Mouse (Mus musculus) hindbrain, embryonic 12.5 days (tissue): ENCODE data around the gene Fibp. TPM values are rescaled to one million over a fixed set of nuclear protein-coding genes. Genes with fewer than 3 reads are reported as not detected.

Source experiments
- ATAC-seq: fragments of 200-750 bp; cut with Nextera tagmentation; 2 replicates; pipeline ENCODE4 v1.8.0; 2017; ENCODE audit warnings: moderate TSS enrichment; ENCODE audit not compliant: low FRiP score
- H3K27ac ChIP-seq: fragments of 300-500 bp; sonication (generic); 2 replicates; pipeline ENCODE4 v1.5.1; 2016; ENCODE audit warnings: mild to moderate bottlenecking
- H3K27me3 ChIP-seq: fragments of 300-500 bp; sonication (generic); 2 replicates; pipeline ENCODE4 v1.6.1; 2016; ENCODE audit warnings: mild to moderate bottlenecking
- H3K36me3 ChIP-seq: fragments of 300-500 bp; sonication (generic); 2 replicates; pipeline ENCODE4 v1.6.1; 2016; ENCODE audit warnings: mild to moderate bottlenecking
- H3K4me1 ChIP-seq: fragments of 300-500 bp; sonication (generic); 2 replicates; pipeline ENCODE4 v1.6.1; 2016
- H3K4me2 ChIP-seq: fragments of 300-500 bp; sonication (generic); replicated peaks from 2 replicates; pipeline ENCODE4 v1.6.1; 2016; ENCODE audit warnings: mild to moderate bottlenecking
- H3K4me3 ChIP-seq: fragments of 300-500 bp; sonication (generic); 2 replicates; pipeline ENCODE4 v1.5.1; 2016; ENCODE audit warnings: mild to moderate bottlenecking
- H3K9ac ChIP-seq: fragments of 300-500 bp; sonication (generic); 2 replicates; pipeline ENCODE4 v1.6.1; 2016; ENCODE audit warnings: mild to moderate bottlenecking, moderate library complexity
- H3K9me3 ChIP-seq: fragments of 300-500 bp; sonication (generic); replicated peaks from 2 replicates; pipeline ENCODE4 v1.6.1; 2016; ENCODE audit warnings: mild to moderate bottlenecking
- WGBS: fragments of 180-500 bp; shearing (Covaris S2); methylation state at CpG from one replicate; pipeline ENCODE4 v1.1.7; 2016; 5-methylcytosine and 5-hydroxymethylcytosine counted together
- polyA plus RNA-seq: library from polyadenylated mRNA; unstranded; fragments of >200 nt; fragmentation: Nextera tagmentation; extraction: Ambion mirVana; gene quantifications from 2 replicates; pipeline ENCODE4 v1.2.1, GENCODE M21; 2016

The Fibp gene
- polyA plus RNA-seq, 1 experiment from 2014 or later, result 144 TPM

GRCm38 (mm10) chr19:5472857-5473256 is 12.4 kb downstream of the Fibp start:
- Histone ChIP-seq H3K4me3 (no peak overlapping the region), H3K36me3 (0 out of 2 replicates have a peak, but pooled peaks cover 2% of the 10 kb centered on the region), H3K4me2 (no peak overlapping the region), H3K4me1 (peaks cover 24% of the 10 kb centered on the region), H3K27me3 (no peaks in the 10 kb centered on the region), H3K27ac (no peak overlapping the region), H3K9me3 (no peaks in the 10 kb centered on the region), H3K9ac (no peak overlapping the region)
- 76% methylated on average over 3 of the region's 3 CpGs for WGBS
- no peak for ATAC-seq

- WGBS, result under 1% methylated on average over 22 of the region's 22 CpGs
- peak; percentile 62 for ATAC-seq
These were observed 13.3 kb downstream of the Fibp start, which contains the start of gene Efemp2 for GRCm38 (mm10) chr19:5473720-5474119. Gene Efemp2, plus strand, starts transcription at chr19:5473954.

GRCm38 (mm10) chr19:5474281-5475068 is 14.1 kb downstream of the Fibp start:
- WGBS, result 1% methylated on average over 51 of the region's 68 CpGs
- peak overlapping the region; percentile 62 for H3K27ac ChIP-seq
- H3K27me3 ChIP-seq, result no peaks in the 10 kb centered on the region; the same call in 1 of the 2 replicates

More at GRCm38 (mm10) chr19:5473720-5474119, 13.3 kb downstream of the Fibp start, which contains the start of gene Efemp2:
- Histone ChIP-seq H3K9me3 (no peaks in the 10 kb centered on the region), H3K27ac (peak within 1 kb of the TSS; percentile 62), H3K4me1 (peaks cover 24% of the 10 kb centered on the region), H3K27me3 (no peaks in the 10 kb centered on the region; the same call in 1 of the 2 replicates), H3K36me3 (peaks cover 3% of the 10 kb centered on the region; the same call in 1 of the 2 replicates), H3K4me3 (peak within 1 kb of the TSS; percentile 52), H3K9ac (peak within 1 kb of the TSS; percentile 76), H3K4me2 (peak within 1 kb of the TSS; percentile 97)

GRCm38 (mm10) chr19:5475069-5475714 is 14.8 kb downstream of the Fibp start:
- Histone ChIP-seq H3K4me3 (peak overlapping the region; percentile 52), H3K27me3 (no peaks in the 10 kb centered on the region; the same call in 1 of the 2 replicates), H3K27ac (peak overlapping the region; percentile 62), H3K36me3 (peaks cover 15% of the 10 kb centered on the region), H3K9me3 (no peaks in the 10 kb centered on the region), H3K9ac (peak overlapping the region; percentile 76), H3K4me1 (peaks cover 24% of the 10 kb centered on the region), H3K4me2 (peak overlapping the region; percentile 97)
- 25% methylated on average over 13 of the region's 13 CpGs for WGBS
- 0 out of 2 replicates have a peak, but pooled peaks have one; percentile 4 for ATAC-seq

More at GRCm38 (mm10) chr19:5474281-5475068, 14.1 kb downstream of the Fibp start:
- peak; percentile 54; the same call in 1 of the 2 replicates for ATAC-seq
- H3K4me1 ChIP-seq, result peaks cover 24% of the 10 kb centered on the region
- H3K9me3 ChIP-seq, result no peaks in the 10 kb centered on the region
- H3K4me3 ChIP-seq, result peak overlapping the region; percentile 52
- peak overlapping the region; percentile 76 for H3K9ac ChIP-seq
- peaks cover 10% of the 10 kb centered on the region; the same call in 1 of the 2 replicates for H3K36me3 ChIP-seq
- H3K4me2 ChIP-seq, result peak overlapping the region; percentile 97

- Histone ChIP-seq H3K4me3 (no peak overlapping the region), H3K27ac (no peak overlapping the region), H3K27me3 (no peaks in the 10 kb centered on the region; the same call in 1 of the 2 replicates), H3K4me1 (peaks cover 24% of the 10 kb centered on the region), H3K4me2 (no peak overlapping the region), H3K9me3 (no peaks in the 10 kb centered on the region), H3K36me3 (peaks cover 29% of the 10 kb centered on the region), H3K9ac (no peak overlapping the region)
- WGBS, result 85% methylated on average over 10 of the region's 10 CpGs
- no peak for ATAC-seq
These were observed 16.7 kb downstream of the Fibp start for GRCm38 (mm10) chr19:5477004-5477667.

- WGBS, result 92% methylated on average over 18 of the region's 18 CpGs
- H3K4me1 ChIP-seq, result peaks cover 24% of the 10 kb centered on the region
- H3K4me3 ChIP-seq, result no peak overlapping the region
- H3K9me3 ChIP-seq, result no peaks in the 10 kb centered on the region
- H3K4me2 ChIP-seq, result no peak overlapping the region
- H3K27me3 ChIP-seq, result no peaks in the 10 kb centered on the region; the same call in 1 of the 2 replicates
- no peak overlapping the region for H3K27ac ChIP-seq
- no peak overlapping the region for H3K9ac ChIP-seq
- no peak for ATAC-seq
- peaks cover 35% of the 10 kb centered on the region for H3K36me3 ChIP-seq
These were observed 17.4 kb downstream of the Fibp start for GRCm38 (mm10) chr19:5477668-5478300.

- no peak for ATAC-seq
- Histone ChIP-seq H3K4me1 (peaks cover 11% of the 10 kb centered on the region), H3K36me3 (peaks cover 58% of the 10 kb centered on the region), H3K27me3 (no peaks in the 10 kb centered on the region; the same call in 1 of the 2 replicates), H3K27ac (no peak overlapping the region), H3K4me2 (no peak overlapping the region), H3K4me3 (no peak overlapping the region), H3K9ac (no peak overlapping the region), H3K9me3 (no peaks in the 10 kb centered on the region)
- WGBS, result 92% methylated on average over 10 of the region's 10 CpGs
These were observed 19.6 kb downstream of the Fibp start for GRCm38 (mm10) chr19:5480016-5480415.

GRCm38 (mm10) chr19:5481398-5481797 is 21.0 kb downstream of the Fibp start:
- 84% methylated on average over 10 of the region's 10 CpGs for WGBS
- Histone ChIP-seq H3K27ac (no peak overlapping the region), H3K27me3 (no peaks in the 10 kb centered on the region; the same call in 1 of the 2 replicates), H3K36me3 (peaks cover 71% of the 10 kb centered on the region), H3K9ac (no peak overlapping the region), H3K4me1 (no peaks in the 10 kb centered on the region; the same call in 1 of the 2 replicates), H3K9me3 (no peaks in the 10 kb centered on the region), H3K4me2 (no peak overlapping the region), H3K4me3 (no peak overlapping the region)
- ATAC-seq, result no peak

GRCm38 (mm10) chr19:5483386-5484359 is 23.3 kb downstream of the Fibp start:
- Histone ChIP-seq H3K27me3 (no peaks in the 10 kb centered on the region), H3K27ac (no peak overlapping the region), H3K4me1 (peaks cover 11% of the 10 kb centered on the region), H3K4me3 (no peak overlapping the region), H3K4me2 (no peak overlapping the region), H3K36me3 (peaks cover 68% of the 10 kb centered on the region), H3K9me3 (no peaks in the 10 kb centered on the region), H3K9ac (no peak overlapping the region)
- 93% methylated on average over 19 of the region's 19 CpGs for WGBS
- ATAC-seq, result no peak

- H3K27me3 ChIP-seq, result no peaks in the 10 kb centered on the region
- no peak overlapping the region for H3K27ac ChIP-seq
- H3K9me3 ChIP-seq, result no peaks in the 10 kb centered on the region
- H3K36me3 ChIP-seq, result peaks cover 61% of the 10 kb centered on the region
- H3K9ac ChIP-seq, result no peak overlapping the region
- no peak for ATAC-seq
- H3K4me3 ChIP-seq, result no peak overlapping the region
- H3K4me2 ChIP-seq, result no peak overlapping the region
- WGBS, result 87% methylated on average over 5 of the region's 5 CpGs
- peaks cover 15% of the 10 kb centered on the region for H3K4me1 ChIP-seq
These were observed 24.1 kb downstream of the Fibp start for GRCm38 (mm10) chr19:5484496-5484895.

GRCm38 (mm10) chr19:5485371-5485770 is 25.0 kb downstream of the Fibp start:
- Histone ChIP-seq H3K4me3 (no peak overlapping the region), H3K4me2 (no peak overlapping the region), H3K27me3 (no peaks in the 10 kb centered on the region), H3K27ac (no peak overlapping the region), H3K9me3 (no peaks in the 10 kb centered on the region), H3K9ac (no peak overlapping the region), H3K4me1 (peaks cover 17% of the 10 kb centered on the region), H3K36me3 (peaks cover 55% of the 10 kb centered on the region)
- no peak for ATAC-seq
- 96% methylated on average over 8 of the region's 8 CpGs for WGBS
